Mouse (Mus musculus) MEL (cell line): ENCODE measurements around the gene Gltp. TPM values are rescaled to one million over a fixed set of nuclear protein-coding genes. Genes with fewer than 3 reads are reported as not detected.
A peak's percentile ranks its signal among the peaks of the same experiment; 100 is the strongest.

Source experiments
- DNase-seq: peaks from one replicate; pipeline ENCODE4 v3.0.0; 2011; ENCODE audit warnings: low read depth, low spot score
- H3K27ac ChIP-seq: 2 replicates; pipeline ENCODE4 v1.5.1; 2012; ENCODE audit warnings: low read depth, mild to moderate bottlenecking, control low read depth, low read length, moderate library complexity; ENCODE audit not compliant: control insufficient read depth
- H3K27me3 ChIP-seq, 2 experiments: fragments of 150-350 bp in 1 of 2; sonication (generic) in 1 of 2; 2 replicates each; pipeline ENCODE4 v1.6.1; 2012; ENCODE audit warnings: low read length in 2 of 2, mild to moderate bottlenecking in 2 of 2, improper control_type of control experiment in 1 of 2, moderate library complexity in 1 of 2; ENCODE audit not compliant: insufficient read depth in 2 of 2, control insufficient read depth in 1 of 2
- H3K36me3 ChIP-seq, 2 experiments: 2 replicates each; pipeline ENCODE4 v1.6.1; 2012 to 2014; ENCODE audit warnings: low read length in 2 of 2, improper control_type of control experiment in 1 of 2, inconsistent platforms in 1 of 2, mild to moderate bottlenecking in 1 of 2; ENCODE audit not compliant: insufficient read depth in 2 of 2, control insufficient read depth in 1 of 2
- H3K4me1 ChIP-seq, 2 experiments: fragments of 150-350 bp in 1 of 2; sonication (generic) in 1 of 2; 2 replicates each; pipeline ENCODE4 v1.6.1; 2012; ENCODE audit warnings: low read length in 2 of 2, improper control_type of control experiment in 1 of 2, mild to moderate bottlenecking in 1 of 2; ENCODE audit not compliant: insufficient read depth in 2 of 2, control insufficient read depth in 1 of 2
- H3K4me3 ChIP-seq, 2 experiments: fragments of 150-350 bp in 1 of 2; sonication (generic) in 1 of 2; 2 replicates each; pipeline ENCODE4 v1.5.1; 2012; ENCODE audit warnings: low read depth in 2 of 2, low read length in 2 of 2, mild to moderate bottlenecking in 2 of 2, moderate library complexity in 2 of 2, control low read depth in 1 of 2, improper control_type of control experiment in 1 of 2; ENCODE audit not compliant: control insufficient read depth in 1 of 2, insufficient read depth in 1 of 2
- H3K79me2 ChIP-seq: 2 replicates; pipeline ENCODE4 v1.6.1; 2012; ENCODE audit warnings: mild to moderate bottlenecking, low read length, moderate library complexity; ENCODE audit not compliant: control insufficient read depth, poor library complexity, insufficient read depth
- H3K9ac ChIP-seq: 2 replicates; pipeline ENCODE4 v1.6.1; 2012; ENCODE audit warnings: low read depth, mild to moderate bottlenecking, control low read depth, low read length, moderate library complexity; ENCODE audit not compliant: control insufficient read depth, poor library complexity, severe bottlenecking
- H3K9me3 ChIP-seq: fragments of 150-350 bp; sonication (generic); replicated peaks from 2 replicates; pipeline ENCODE4 v1.6.1; 2012; ENCODE audit warnings: mild to moderate bottlenecking, low read length, improper control_type of control experiment, moderate library complexity; ENCODE audit not compliant: insufficient read depth
- BHLHE40 ChIP-seq: IDR thresholded peaks from 2 replicates; pipeline ENCODE4 v1.6.1; 2012; ENCODE audit warnings: low read depth, mild to moderate bottlenecking, inconsistent platforms, low read length, improper control_type of control experiment, borderline replicate concordance
- E2F4 ChIP-seq: IDR thresholded peaks from 2 replicates; pipeline ENCODE4 v1.6.1; 2011; ENCODE audit warnings: low read depth, low read length, improper control_type of control experiment, borderline replicate concordance
- ETS1 ChIP-seq: IDR thresholded peaks from 2 replicates; pipeline ENCODE4 v1.6.1; 2012; ENCODE audit warnings: low read depth, mild to moderate bottlenecking, inconsistent platforms, low read length, improper control_type of control experiment, moderate library complexity
- GABPA ChIP-seq: IDR thresholded peaks from 2 replicates; pipeline ENCODE4 v1.6.1; 2012; ENCODE audit warnings: low read depth, mild to moderate bottlenecking, inconsistent platforms, low read length, improper control_type of control experiment, moderate library complexity
- GATA1 ChIP-seq: IDR thresholded peaks from 2 replicates; pipeline ENCODE4 v1.6.1; 2011; ENCODE audit warnings: low read depth, low read length, improper control_type of control experiment
- MAFK ChIP-seq: IDR thresholded peaks from 2 replicates; pipeline ENCODE4 v1.6.1; 2011; ENCODE audit warnings: low read depth, mild to moderate bottlenecking, low read length, improper control_type of control experiment, borderline replicate concordance
- MXI1 ChIP-seq: IDR thresholded peaks from 2 replicates; pipeline ENCODE4 v1.6.1; 2011; ENCODE audit warnings: mild to moderate bottlenecking, low read depth, low read length, improper control_type of control experiment
- MYC ChIP-seq: IDR thresholded peaks from 2 replicates; pipeline ENCODE4 v1.6.1; 2011; ENCODE audit warnings: low read depth, mild to moderate bottlenecking, low read length, improper control_type of control experiment, moderate library complexity
- SIN3A ChIP-seq: IDR thresholded peaks from 2 replicates; pipeline ENCODE4 v1.6.1; 2012; ENCODE audit warnings: low read length, improper control_type of control experiment, inconsistent platforms
- SMC3 ChIP-seq: IDR thresholded peaks from 2 replicates; pipeline ENCODE4 v1.6.1; 2011; ENCODE audit warnings: low read depth, low read length, improper control_type of control experiment
- TCF12 ChIP-seq: IDR thresholded peaks from 2 replicates; pipeline ENCODE4 v1.6.1; 2014; ENCODE audit warnings: low read depth, mild to moderate bottlenecking, inconsistent platforms, low read length, improper control_type of control experiment, moderate library complexity
- UBTF ChIP-seq: IDR thresholded peaks from 2 replicates; pipeline ENCODE4 v1.6.1; 2012; ENCODE audit warnings: low read depth, mild to moderate bottlenecking, inconsistent platforms, low read length, improper control_type of control experiment, moderate library complexity, borderline replicate concordance; ENCODE audit not compliant: insufficient read depth
- USF1 ChIP-seq: IDR thresholded peaks from 2 replicates; pipeline ENCODE4 v1.6.1; 2014; ENCODE audit warnings: low read depth, mild to moderate bottlenecking, inconsistent platforms, low read length, improper control_type of control experiment, moderate library complexity
- USF2 ChIP-seq, 2 experiments: IDR thresholded peaks; 2 replicates each; pipeline ENCODE4 v1.6.1; 2011 to 2012; ENCODE audit warnings: improper control_type of control experiment in 2 of 2, low read length in 2 of 2, borderline replicate concordance in 1 of 2, inconsistent platforms in 1 of 2, low read depth in 1 of 2, mild to moderate bottlenecking in 1 of 2; ENCODE audit not compliant: insufficient read depth in 1 of 2
- ZNF384 ChIP-seq: IDR thresholded peaks from 2 replicates; pipeline ENCODE4 v1.6.1; 2012; ENCODE audit warnings: low read depth, mild to moderate bottlenecking, inconsistent platforms, low read length, improper control_type of control experiment
- polyA plus RNA-seq, 2 experiments: library from polyadenylated mRNA; stranded (reverse) in 1 of 2; unstranded in 1 of 2; fragments of >175 nt in 1 of 2; fragments of >200 nt in 1 of 2; gene quantifications; 2 replicates each; pipeline versions ENCODE4 v1.2.1 to v1.2.4; 2012; ENCODE audit warnings: low replicate concordance in 2 of 2, low read depth in 1 of 2; ENCODE audit not compliant: insufficient read length in 2 of 2, insufficient read depth in 1 of 2, missing spikeins in 1 of 2
- total RNA-seq: library from RNA; depleted of rRNA; stranded (reverse); fragments of 300-350 nt; gene quantifications from 2 replicates; pipeline ENCODE4 v1.2.3, GENCODE M21; 2012

Gene Gltp
- total and polyA plus RNA-seq, 3 experiments, result 18.8 to 211 (median 67.2) TPM

DNA sequence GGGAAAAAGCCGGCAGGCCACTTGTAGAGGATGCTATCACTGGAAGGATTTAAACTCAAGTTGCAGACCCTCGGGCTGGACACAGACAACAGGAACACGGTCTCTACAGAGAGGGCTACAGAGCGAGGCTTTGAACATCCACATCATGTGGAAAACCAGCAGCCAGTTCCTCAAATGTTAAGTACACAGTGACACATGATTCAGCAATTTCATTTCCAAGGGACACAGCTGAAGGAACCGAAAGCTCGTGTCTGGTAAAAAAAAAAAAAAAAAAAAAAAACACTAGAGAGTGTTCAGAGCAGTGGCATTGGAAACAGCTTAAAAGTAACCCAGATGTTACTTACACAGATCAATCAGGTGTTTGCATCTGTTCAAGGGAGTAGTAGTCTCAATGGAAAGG lies 29.8 kb downstream of the Gltp start:
- Histone ChIP-seq H3K9me3 (no peaks in the 10 kb centered on the region), H3K4me3 (peak overlapping the region; percentile 7 to 16; a peak in 2 of 4 replicates), H3K4me1 (peaks cover 4 to 6% of the 10 kb centered on the region in 2 experiments; a peak in 2 of 4 replicates), H3K9ac (peak overlapping the region; percentile 17), H3K36me3 (0 out of 4 replicates have a peak, but pooled peaks cover 0 to 2% of the 10 kb centered on the region in 2 experiments), H3K27me3 (no peaks in the 10 kb centered on the region; a peak in 1 of 4 replicates), H3K27ac (no peak overlapping the region), H3K79me2 (no peaks in the 10 kb centered on the region)
- no peak for TF ChIP-seq MAFK
- peak; percentile 48; the same call in 1 of the 2 replicates for TF ChIP-seq MXI1
- no peak for TF ChIP-seq UBTF
- TF ChIP-seq ZNF384, result peak; percentile 95
- TF ChIP-seq BHLHE40, result no peak
- no peak for TF ChIP-seq TCF12
- 0 out of 2 replicates have a peak, but pooled peaks have one; percentile 36 for TF ChIP-seq MYC
- TF ChIP-seq ETS1, result peak; percentile 65; the same call in 1 of the 2 replicates
- TF ChIP-seq GABPA, result 0 out of 2 replicates have a peak, but pooled peaks have one; percentile 39
- TF ChIP-seq SIN3A, result peak; percentile 34; the same call in 1 of the 2 replicates
- DNase-seq, result peak; percentile 69

DNA sequence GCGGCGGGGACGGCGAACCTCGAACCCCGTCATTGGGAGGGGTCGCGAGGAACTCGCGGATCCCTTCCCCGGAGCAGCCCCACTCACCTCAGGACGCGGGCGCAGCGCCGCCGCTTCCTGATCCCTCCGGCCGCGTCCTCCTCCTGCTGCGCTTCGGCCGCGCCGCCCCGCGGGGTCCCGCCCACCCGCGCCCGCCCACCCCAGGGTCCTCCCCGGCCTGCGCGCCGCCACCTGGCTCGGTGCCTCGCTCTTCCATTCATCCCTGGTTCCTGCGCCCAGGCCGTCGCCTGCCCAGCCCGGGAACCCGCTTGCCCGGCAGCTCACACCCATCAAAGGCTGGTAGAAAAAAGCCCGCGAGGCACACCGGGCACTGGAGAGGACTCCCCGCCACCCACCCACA lies 32.5 kb downstream of the Gltp start, which contains the start of gene Trpv4:
Gene Trpv4 (minus strand): TSS at position 167 of the 400 bp plus-strand sequence.
- no peaks in the 10 kb centered on the region for H3K79me2 ChIP-seq
- H3K4me3 ChIP-seq, result no peak within 1 kb of the TSS
- peaks cover 4 to 6% of the 10 kb centered on the region in 2 experiments; a peak in 2 of 4 replicates for H3K4me1 ChIP-seq
- no peak within 1 kb of the TSS for H3K9ac ChIP-seq
- H3K27me3 ChIP-seq, result no peaks in the 10 kb centered on the region; a peak in 1 of 4 replicates
- DNase-seq, result no peak
- TF ChIP-seq USF1 (no peak), E2F4 (no peak), SMC3 (no peak), MXI1 (no peak), USF2 (IDR thresholded peaks at IDR 0.05; ENCODE audit: borderline replicate concordance in 1 of 2, insufficient read depth in 1 of 2, low read depth in 1 of 2, low read length in 2 of 2) (no peak), ZNF384 (no peak), GATA1 (no peak)
- TF ChIP-seq, all 39 proteins: peak for 0
- Histone ChIP-seq H3K27ac (no peak within 1 kb of the TSS), H3K36me3 (0 out of 4 replicates have a peak, but pooled peaks cover 0 to 2% of the 10 kb centered on the region in 2 experiments), H3K9me3 (no peaks in the 10 kb centered on the region)
